In genomic region chr14:81988396-81988795, GRCm38 (mm10) we compare ENCODE assay signal across 18 mouse cellular contexts.
DNase-seq lines count a peak whose midpoint lies in the region; ATAC-seq and TF ChIP-seq lines count a peak whose summit lies in the region.
"Had no signal": no experiment of that assay in that cellular context is flagged by ENCODE, and none has a peak within 500 bp of the region (broad histone marks: within the 10 kb centered on the region; RNA-seq: fewer than 3 reads in every experiment).

No protein-coding gene starts in this region.

- TF ChIP-seq POLR2A in cerebellum, adult 2 months (IDR thresholded peaks at IDR 0.05; ENCODE audit: borderline replicate concordance, insufficient read depth, low read length): no peak
- no peak for TF ChIP-seq POLR2A in thymus, adult 2 months (IDR thresholded peaks at IDR 0.05; ENCODE audit: control insufficient read depth, extremely low read depth, insufficient read depth, low read length, poor library complexity)

- H3K27ac ChIP-seq in cerebellum, adult 2 months (ENCODE audit: insufficient read depth, low read length): no peak overlapping the region
- no peak overlapping the region for H3K27ac ChIP-seq in thymus, adult 2 months (ENCODE audit: control insufficient read depth, insufficient read depth, low read length)
- H3K27ac ChIP-seq: forebrain, embryonic 10.5 days; forebrain, embryonic 13.5 days; hindbrain, embryonic 12.5 days; hindbrain, embryonic 15.5 days had no signal

- H3K36me3 ChIP-seq in thymus, adult 2 months (ENCODE audit: control insufficient read depth, insufficient read depth, low read length): no peaks in the 10 kb centered on the region
- H3K36me3 ChIP-seq: forebrain, embryonic 10.5 days; hindbrain, embryonic 12.5 days; hindbrain, embryonic 15.5 days had no signal

- DNase-seq in cerebellum, adult 11 months: peak; percentile 5
- peak; percentile 20 to 35 for DNase-seq in cerebellum, adult 2 months
- DNase-seq in cerebellum, adult 9-10 months: no peak
- DNase-seq in cerebellum, postnatal 36 days: peak; percentile 11 to 37
- no peak for DNase-seq in thymus, adult 2 months
- DNase-seq: adrenal gland, adult 8-10 months; adrenal gland, postnatal 25 days; gastrocnemius, postnatal 10 days; gastrocnemius, postnatal 36 days; kidney, adult 2 months had no signal

- WGBS in cerebellum, adult 2 months: 88% methylated on average over 3 of the region's 3 CpGs
- WGBS in thymus, adult 2 months: 88% methylated on average over 3 of the region's 3 CpGs

- H3K4me3 ChIP-seq in cerebellum, adult 2 months (replicated peaks; ENCODE audit: insufficient read depth, low read depth, low read length): no peak overlapping the region
- no peak overlapping the region for H3K4me3 ChIP-seq in thymus, adult 2 months (ENCODE audit: control insufficient read depth, insufficient read depth, low read length)
- H3K4me3 ChIP-seq: forebrain, embryonic 10.5 days; forebrain, embryonic 13.5 days; hindbrain, embryonic 12.5 days; hindbrain, embryonic 15.5 days had no signal

- H3K27me3 ChIP-seq in cerebellum, adult 2 months (ENCODE audit: control insufficient read depth, insufficient read depth, low read length): no peaks in the 10 kb centered on the region
- H3K27me3 ChIP-seq in thymus, adult 2 months (ENCODE audit: control insufficient read depth, insufficient read depth, low read length): no peaks in the 10 kb centered on the region
- H3K27me3 ChIP-seq: forebrain, embryonic 13.5 days; hindbrain, embryonic 12.5 days; hindbrain, embryonic 15.5 days had no signal

- ATAC-seq in cerebellum, adult (ENCODE audit: insufficient number of reproducible peaks, low FRiP score, low TSS enrichment): no peak
- ATAC-seq: activated CD4-positive, CD25-positive, alpha-beta regulatory T cell, adult 4 months; forebrain, embryonic 13.5 days; forebrain, embryonic 16.5 days; intestine, postnatal 0 days had no signal

- peaks cover 9% of the 10 kb centered on the region; the same call in 1 of the 2 replicates for H3K4me1 ChIP-seq in cerebellum, adult 2 months (ENCODE audit: control insufficient read depth, insufficient read depth, low read length)
- H3K4me1 ChIP-seq in thymus, adult 2 months (replicated peaks; ENCODE audit: control insufficient read depth, insufficient read depth, low read length): no peaks in the 10 kb centered on the region
- H3K4me1 ChIP-seq: forebrain, embryonic 10.5 days; forebrain, embryonic 13.5 days; hindbrain, embryonic 12.5 days; hindbrain, embryonic 15.5 days had no signal

- no peak for TF ChIP-seq CTCF in cerebellum, adult 2 months (IDR thresholded peaks at IDR 0.05; ENCODE audit: borderline replicate concordance, insufficient read depth, low read depth, low read length)
- no peak for TF ChIP-seq CTCF in thymus, adult 2 months (IDR thresholded peaks at IDR 0.05; ENCODE audit: borderline replicate concordance, control insufficient read depth, extremely low read depth, insufficient read depth, low read length, poor library complexity)

Comparison
In these comparisons a context has a peak if more than half of its experiments do, and no peak if none do; other contexts are left out.
1. DNase-seq: peak in cerebellum, adult 11 months (single experiment), cerebellum, adult 2 months (2 of 2) and cerebellum, postnatal 36 days (2 of 2); none in cerebellum, adult 9-10 months (single experiment) and thymus, adult 2 months (single experiment).